Mouse (Mus musculus) liver, postnatal 0 days (tissue): ENCODE data around the gene Col6a6. TPM values are rescaled to one million over a fixed set of nuclear protein-coding genes. Genes with fewer than 3 reads are reported as not detected.
A peak's percentile ranks its signal among the peaks of the same experiment; 100 is the strongest.

ENCODE experiments used
- ATAC-seq: fragments of 200-750 bp; cut with Nextera tagmentation; 2 replicates; pipeline ENCODE4 v1.8.0; 2017; ENCODE audit warnings: mild to moderate bottlenecking, moderate library complexity
- DNase-seq: peaks from one replicate; pipeline ENCODE4 v3.0.0-alpha.2; 2016
- H3K27ac ChIP-seq: fragments of 300-500 bp; sonication (generic); 2 replicates; pipeline ENCODE4 v1.5.1; 2014; ENCODE audit warnings: antibody characterized with exemption, moderate library complexity, mild to moderate bottlenecking, low read depth
- H3K27me3 ChIP-seq: fragments of 300-500 bp; sonication (generic); 2 replicates; pipeline ENCODE4 v1.6.1; 2014; ENCODE audit warnings: low read length, control low read depth, mixed read lengths; ENCODE audit not compliant: insufficient read depth
- H3K36me3 ChIP-seq: fragments of 300-500 bp; sonication (generic); replicated peaks from 2 replicates; pipeline ENCODE4 v1.6.1; 2014; ENCODE audit warnings: mild to moderate bottlenecking, control low read depth, low read length, moderate library complexity, mixed read lengths; ENCODE audit not compliant: insufficient read depth
- H3K4me1 ChIP-seq: fragments of 300-500 bp; sonication (generic); 2 replicates; pipeline ENCODE4 v1.6.1; 2014; ENCODE audit warnings: antibody characterized with exemption, mild to moderate bottlenecking, control low read depth; ENCODE audit not compliant: insufficient read depth
- H3K4me2 ChIP-seq: fragments of 300-500 bp; sonication (generic); 2 replicates; pipeline ENCODE4 v1.6.1; 2014; ENCODE audit warnings: low read depth, mild to moderate bottlenecking, low read length, moderate library complexity, mixed read lengths
- H3K4me3 ChIP-seq: fragments of 300-500 bp; sonication (generic); 2 replicates; pipeline ENCODE4 v1.5.1; 2014; ENCODE audit warnings: low read depth, low read length
- H3K9ac ChIP-seq: fragments of 300-500 bp; sonication (generic); replicated peaks from 2 replicates; pipeline ENCODE4 v1.6.1; 2014; ENCODE audit warnings: mild to moderate bottlenecking, moderate library complexity
- H3K9me3 ChIP-seq: fragments of 300-500 bp; sonication (generic); 2 replicates; pipeline ENCODE4 v1.6.1; 2016; ENCODE audit warnings: mild to moderate bottlenecking, control low read depth, low read length, mixed read lengths
- CTCF ChIP-seq: sonication (generic); IDR thresholded peaks from 2 replicates; pipeline ENCODE4 v1.5.1; 2016; ENCODE audit warnings: antibody characterized with exemption, low read depth
- EP300 ChIP-seq: IDR thresholded peaks from 2 replicates; pipeline ENCODE4 v1.6.1; 2016; ENCODE audit warnings: antibody characterized with exemption, low read depth, mild to moderate bottlenecking
- WGBS: fragments of 180-500 bp; shearing (Covaris S2); extraction: QIAGEN DNeasy Blood & Tissue Kit; methylation state at CpG from one replicate; pipeline ENCODE4 v1.1.7; 2014; ENCODE audit not compliant: insufficient replicate concordance; 5-methylcytosine and 5-hydroxymethylcytosine counted together
- polyA plus RNA-seq: library from polyadenylated mRNA; unstranded; fragments of >200 nt; fragmentation: Nextera tagmentation; extraction: Ambion mirVana; gene quantifications from 2 replicates; pipeline ENCODE4 v1.2.1, GENCODE M21; 2015

Gene Col6a6
- polyA plus RNA-seq, 1 experiment from 2014 or later: 0.14 TPM

- ATAC-seq (no peak), DNase-seq (no peak)
- Histone ChIP-seq H3K9me3 (no peaks in the 10 kb centered on the region), H3K27me3 (no peaks in the 10 kb centered on the region), H3K27ac (no peak overlapping the region), H3K36me3 (no peaks in the 10 kb centered on the region), H3K4me2 (no peak overlapping the region), H3K4me3 (no peak overlapping the region), H3K9ac (no peak overlapping the region), H3K4me1 (no peaks in the 10 kb centered on the region)
- 74% methylated on average over 7 of the region's 7 CpGs for WGBS
- no peak for TF ChIP-seq CTCF
- no peak for TF ChIP-seq EP300
Measured at GRCm38 (mm10) chr9:105811458-105811857, 16.5 kb downstream of the Col6a6 start.

DNA sequence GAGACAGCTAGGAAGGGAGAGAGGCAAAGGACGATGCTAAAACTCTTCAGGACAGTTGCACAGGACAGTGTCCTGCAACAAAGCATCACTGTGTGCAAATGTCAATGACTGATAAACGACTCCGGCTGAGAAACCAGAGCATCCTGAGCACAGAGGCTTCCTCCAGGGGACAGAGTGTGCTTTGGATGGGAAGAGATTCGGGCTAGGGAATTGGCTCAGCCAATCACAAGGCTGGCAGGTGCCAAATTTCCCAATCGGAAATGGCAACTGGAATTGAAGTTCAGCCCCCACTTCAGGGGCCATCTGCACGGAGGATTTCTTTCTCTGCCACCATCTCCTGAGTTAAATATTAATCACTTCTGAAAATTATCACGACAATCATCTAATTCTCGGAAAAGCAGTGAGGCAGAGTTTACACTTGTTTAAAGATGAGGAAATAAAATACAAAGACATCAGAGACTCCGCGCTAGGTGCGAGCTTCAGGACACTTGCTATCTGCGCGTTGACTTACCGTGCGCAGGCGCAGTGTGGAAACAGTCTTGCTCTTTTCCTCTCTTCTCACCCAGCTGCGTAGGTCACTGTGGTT is 18.9 kb downstream of the Col6a6 start:
- no peak overlapping the region for H3K9ac ChIP-seq
- no peak overlapping the region for H3K27ac ChIP-seq
- no peaks in the 10 kb centered on the region for H3K9me3 ChIP-seq
- no peak overlapping the region for H3K4me2 ChIP-seq
- no peaks in the 10 kb centered on the region for H3K4me1 ChIP-seq
- H3K4me3 ChIP-seq: no peak overlapping the region
- 69% methylated on average over 17 of the region's 17 CpGs for WGBS
- no peaks in the 10 kb centered on the region for H3K36me3 ChIP-seq
- ATAC-seq: peak; percentile 40; the same call in 1 of the 2 replicates
- no peaks in the 10 kb centered on the region for H3K27me3 ChIP-seq
- no peak for TF ChIP-seq EP300
- no peak for DNase-seq

DNA sequence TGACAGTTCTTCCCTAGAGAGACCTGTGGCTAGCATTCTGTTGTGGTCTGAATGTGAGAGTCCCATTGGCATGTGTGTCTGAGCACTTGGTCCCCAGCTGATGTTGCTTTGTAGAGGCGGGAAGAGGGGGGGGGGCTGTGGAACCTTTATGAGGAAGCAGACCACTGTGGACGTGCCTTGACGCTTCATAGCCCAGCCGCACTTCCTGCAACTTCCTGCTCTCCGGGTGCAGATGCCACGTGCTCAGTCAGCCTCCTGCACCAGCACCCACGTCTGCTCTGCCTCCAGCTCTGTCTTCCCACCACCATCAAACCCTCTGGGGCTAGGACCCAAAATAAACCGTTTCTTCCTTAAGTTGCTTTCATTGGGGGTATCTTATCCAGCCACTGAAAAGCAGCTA is 24.5 kb downstream of the Col6a6 start:
- DNase-seq (peak; percentile 22), ATAC-seq (no peak)
- TF ChIP-seq EP300: no peak
- TF ChIP-seq CTCF: no peak
- no peaks in the 10 kb centered on the region for H3K27me3 ChIP-seq
- H3K9ac ChIP-seq: no peak overlapping the region
- H3K36me3 ChIP-seq: no peaks in the 10 kb centered on the region
- WGBS: 34% methylated on average over 8 of the region's 8 CpGs
- no peak overlapping the region for H3K27ac ChIP-seq
- no peak overlapping the region for H3K4me3 ChIP-seq
- no peak overlapping the region for H3K4me2 ChIP-seq
- no peaks in the 10 kb centered on the region for H3K4me1 ChIP-seq
- H3K9me3 ChIP-seq: no peaks in the 10 kb centered on the region

DNA sequence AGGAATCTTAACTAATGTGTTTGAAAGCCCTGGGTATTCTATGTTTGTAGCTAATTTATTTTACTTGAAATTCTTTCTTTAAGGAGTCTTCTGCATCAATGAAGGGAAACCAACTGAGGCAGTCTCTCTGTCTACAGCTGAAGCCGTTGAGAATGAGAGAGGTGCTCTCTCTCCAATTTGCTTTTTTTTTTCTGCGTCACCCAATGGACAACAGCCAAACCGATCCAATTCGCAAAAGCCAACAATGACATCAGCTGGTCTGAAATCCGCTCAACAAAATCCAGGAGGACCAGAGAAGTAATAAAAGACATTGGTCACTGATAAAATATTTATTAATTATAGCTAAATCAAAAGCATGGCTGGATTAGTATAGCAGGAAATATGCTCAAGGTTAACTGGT is 26.5 kb downstream of the Col6a6 start:
- no peaks in the 10 kb centered on the region for H3K9me3 ChIP-seq
- no peak for ATAC-seq
- H3K4me2 ChIP-seq: no peak overlapping the region
- WGBS: 78% methylated on average over 5 of the region's 5 CpGs
- H3K27me3 ChIP-seq: no peaks in the 10 kb centered on the region
- H3K9ac ChIP-seq: no peak overlapping the region
- no peak overlapping the region for H3K4me3 ChIP-seq
- TF ChIP-seq EP300: no peak
- TF ChIP-seq CTCF: no peak
- no peak overlapping the region for H3K27ac ChIP-seq
- H3K4me1 ChIP-seq: no peaks in the 10 kb centered on the region
- H3K36me3 ChIP-seq: no peaks in the 10 kb centered on the region
- DNase-seq: no peak

GRCm38 (mm10) chr9:105800286-105800685 is 27.7 kb downstream of the Col6a6 start:
- H3K4me3 ChIP-seq: no peak overlapping the region
- no peaks in the 10 kb centered on the region for H3K36me3 ChIP-seq
- WGBS: 55% methylated on average over 5 of the region's 5 CpGs
- TF ChIP-seq EP300: no peak
- ATAC-seq: no peak
- H3K9ac ChIP-seq: no peak overlapping the region
- H3K4me2 ChIP-seq: no peak overlapping the region
- H3K9me3 ChIP-seq: no peaks in the 10 kb centered on the region
- H3K4me1 ChIP-seq: no peaks in the 10 kb centered on the region
- H3K27ac ChIP-seq: no peak overlapping the region
- DNase-seq: no peak
- H3K27me3 ChIP-seq: no peaks in the 10 kb centered on the region

DNA sequence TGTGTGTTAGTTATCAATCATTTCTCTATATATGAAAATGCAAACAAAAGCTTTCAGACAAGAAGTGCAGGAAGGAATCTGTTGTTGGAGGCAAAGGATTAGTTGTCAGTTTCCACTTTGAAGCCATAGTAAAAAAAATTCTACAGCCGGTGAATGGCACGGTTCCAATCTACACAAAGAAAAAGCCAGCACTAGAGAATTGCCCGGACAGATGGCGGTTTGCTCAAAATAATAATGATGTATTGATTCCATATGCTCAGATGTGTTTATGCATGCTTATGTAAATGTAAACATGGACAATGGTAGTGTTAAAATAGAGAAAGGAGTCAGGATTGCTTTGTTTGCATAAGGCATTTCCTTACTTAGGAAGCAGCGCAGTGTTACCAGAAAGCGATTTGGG is 31.8 kb downstream of the Col6a6 start:
- ATAC-seq: no peak

DNA sequence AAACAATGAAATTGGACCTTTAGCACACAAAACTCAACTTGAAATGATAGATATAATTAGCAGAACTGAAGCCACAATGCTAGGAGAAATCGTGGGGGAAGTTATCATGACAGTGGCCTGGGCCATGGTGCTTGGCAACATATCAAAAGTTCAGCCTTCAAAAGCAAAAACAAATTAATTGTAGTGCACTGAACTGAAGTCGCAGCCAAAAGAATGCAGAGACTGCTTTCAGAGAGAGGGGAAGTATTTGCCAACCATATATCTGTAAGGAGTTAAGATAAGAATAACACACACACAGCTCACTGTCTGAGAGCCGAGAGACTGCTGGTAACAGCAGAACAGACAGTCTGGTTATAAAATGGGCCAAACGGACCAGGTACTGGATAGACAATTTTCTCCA is 33.0 kb downstream of the Col6a6 start:
- H3K4me2 ChIP-seq: no peak overlapping the region
- ATAC-seq (no peak), DNase-seq (no peak)
- no peaks in the 10 kb centered on the region for H3K4me1 ChIP-seq
- no peak overlapping the region for H3K27ac ChIP-seq
- no peaks in the 10 kb centered on the region for H3K27me3 ChIP-seq
- no peak overlapping the region for H3K9ac ChIP-seq
- H3K9me3 ChIP-seq: no peaks in the 10 kb centered on the region
- WGBS: 36% methylated on average over 4 of the region's 4 CpGs
- H3K4me3 ChIP-seq: no peak overlapping the region
- H3K36me3 ChIP-seq: no peaks in the 10 kb centered on the region
- TF ChIP-seq CTCF: no peak

More for the DNA sequence above, 31.8 kb downstream of the Col6a6 start:
- H3K4me1 ChIP-seq: no peaks in the 10 kb centered on the region
- TF ChIP-seq CTCF (no peak), EP300 (no peak)
- DNase-seq: no peak
- no peak overlapping the region for H3K27ac ChIP-seq
- H3K9me3 ChIP-seq: no peaks in the 10 kb centered on the region
- H3K4me2 ChIP-seq: no peak overlapping the region
- no peak overlapping the region for H3K4me3 ChIP-seq
- H3K27me3 ChIP-seq: no peaks in the 10 kb centered on the region
- H3K9ac ChIP-seq: no peak overlapping the region
- WGBS: 75% methylated on average over 6 of the region's 6 CpGs
- no peaks in the 10 kb centered on the region for H3K36me3 ChIP-seq
